Mouse (Mus musculus) brain, embryonic 14.5 days (tissue): ENCODE measurements around the gene Gigyf1.

Experiments
- CTCF ChIP-seq: fragments of 200-500 bp; IDR thresholded peaks from 2 replicates; pipeline ENCODE4 v1.5.1; 2012; ENCODE audit warnings: inconsistent platforms, mild to moderate bottlenecking, moderate library complexity, borderline replicate concordance; ENCODE audit not compliant: insufficient read depth, insufficient read length; ENCODE audit errors: extremely low read depth
- POLR2A ChIP-seq: fragments of 200-500 bp; IDR thresholded peaks from 2 replicates; pipeline ENCODE4 v1.6.1; 2012; ENCODE audit warnings: mild to moderate bottlenecking, inconsistent platforms, borderline replicate concordance; ENCODE audit not compliant: poor library complexity, insufficient read depth, insufficient read length, severe bottlenecking; ENCODE audit errors: extremely low read depth

DNA sequence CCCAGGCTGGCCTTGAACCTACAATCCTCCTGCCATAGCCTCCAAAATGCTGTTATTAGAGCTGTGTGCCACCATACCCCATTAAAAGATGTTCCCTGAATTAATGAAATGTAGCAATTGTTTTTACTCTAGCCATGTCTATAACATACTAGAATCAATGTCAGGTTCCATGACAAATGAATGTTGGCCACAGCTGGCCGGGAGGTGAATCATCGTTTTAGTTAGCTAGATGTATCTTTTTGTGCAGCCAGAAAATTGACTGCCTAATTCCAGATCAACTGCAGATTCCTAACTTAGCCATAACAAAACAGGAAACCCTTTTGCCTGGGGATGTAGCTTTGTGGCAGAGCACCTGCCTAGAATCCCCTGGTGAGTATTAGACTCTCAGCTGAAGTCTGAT is 31.5 kb downstream of the Gigyf1 start:
- TF ChIP-seq CTCF (no peak), POLR2A (no peak)
